ENCODE assay signal across 9 mouse cellular contexts in genomic region chr12:80944963-80945333, GRCm38 (mm10). TPM values are rescaled to one million over a fixed set of nuclear protein-coding genes. Genes with fewer than 3 reads are reported as not detected.
DNase-seq lines count a peak whose midpoint lies in the region; ATAC-seq and TF ChIP-seq lines count a peak whose summit lies in the region.
"Not testable (repeated sequence)": the region's sequence is repeated elsewhere in the genome, so short reads cannot be mapped to it uniquely, and the experiment has no call there.
"Had no signal": no experiment of that assay in that cellular context is flagged by ENCODE, and none has a peak within 500 bp of the region (broad histone marks: within the 10 kb centered on the region; RNA-seq: fewer than 3 reads in every experiment).

No protein-coding gene starts in this region.

- peaks cover 29% of the 10 kb centered on the region for H3K36me3 ChIP-seq in heart, embryonic 12.5 days
- H3K36me3 ChIP-seq in limb, embryonic 13.5 days: peaks cover 29% of the 10 kb centered on the region
- H3K36me3 ChIP-seq in lung, postnatal 0 days (ENCODE audit: insufficient read depth, low read length): peaks cover 21% of the 10 kb centered on the region
- H3K36me3 ChIP-seq in neural tube, embryonic 11.5 days (ENCODE audit: control insufficient read depth, insufficient read depth, low read length): not testable (repeated sequence)

- peak; percentile 2; the same call in 1 of the 2 replicates for ATAC-seq in erythroid progenitor cell, adult 5-6 weeks (replicated peaks; ENCODE audit: low FRiP score, poor library complexity, severe bottlenecking)
- 0 out of 2 replicates have a peak, but pooled peaks have one; percentile 5 for ATAC-seq in heart, embryonic 12.5 days (ENCODE audit: insufficient number of reproducible peaks, low FRiP score)
- peak; percentile 8 for ATAC-seq in inflammation-experienced regulatory T-cells, adult 6 months
- ATAC-seq in limb, embryonic 13.5 days (ENCODE audit: low FRiP score, low read depth): peak; percentile 42
- peak; percentile 30 for ATAC-seq in lung, postnatal 0 days
- peak; percentile 29; the same call in 1 of the 2 replicates for ATAC-seq in neural tube, embryonic 11.5 days (ENCODE audit: insufficient read depth, low FRiP score, low TSS enrichment)

- WGBS in heart, embryonic 12.5 days: 3% methylated on average over 9 of the region's 9 CpGs
- WGBS in limb, embryonic 13.5 days: 2% methylated on average over 9 of the region's 9 CpGs
- 3% methylated on average over 9 of the region's 9 CpGs for WGBS in lung, postnatal 0 days
- WGBS in neural tube, embryonic 11.5 days: 1% methylated on average over 9 of the region's 9 CpGs

- DNase-seq in lung, postnatal 0 days (ENCODE audit: low spot score); neural tube, embryonic 11.5 days (ENCODE audit: low spot score): not testable (repeated sequence)

- not testable (repeated sequence) for H3K27me3 ChIP-seq in heart, embryonic 12.5 days (replicated peaks); limb, embryonic 13.5 days; lung, postnatal 0 days (replicated peaks; ENCODE audit: insufficient read depth, low read length); neural tube, embryonic 11.5 days (ENCODE audit: control insufficient read depth, insufficient read depth, low read length)

- peak overlapping the region; percentile 69 for H3K4me3 ChIP-seq in bone marrow macrophage, adult 2 months (ENCODE audit: insufficient read depth, low read length)
- H3K4me3 ChIP-seq in heart, embryonic 12.5 days: peak overlapping the region; percentile 95
- peak overlapping the region; percentile 91 for H3K4me3 ChIP-seq in limb, embryonic 13.5 days
- peak overlapping the region; percentile 100 for H3K4me3 ChIP-seq in lung, postnatal 0 days (ENCODE audit: low read depth, low read length)
- H3K4me3 ChIP-seq in neural tube, embryonic 11.5 days (ENCODE audit: low read depth, low read length): peak overlapping the region; percentile 84

- H3K4me1 ChIP-seq in bone marrow macrophage, adult 2 months (ENCODE audit: control insufficient read depth, insufficient read depth, low read length): peaks cover 15% of the 10 kb centered on the region
- H3K4me1 ChIP-seq in heart, embryonic 12.5 days (replicated peaks): peaks cover 15% of the 10 kb centered on the region
- H3K4me1 ChIP-seq in limb, embryonic 13.5 days: peaks cover 17% of the 10 kb centered on the region
- not testable (repeated sequence) for H3K4me1 ChIP-seq in lung, postnatal 0 days (ENCODE audit: insufficient read depth, low read depth, low read length); neural tube, embryonic 11.5 days (ENCODE audit: control insufficient read depth, insufficient read depth, low read length)

- peak overlapping the region; percentile 29 for H3K9ac ChIP-seq in heart, embryonic 12.5 days
- H3K9ac ChIP-seq in limb, embryonic 13.5 days: peak overlapping the region; percentile 97
- peak overlapping the region; percentile 100 for H3K9ac ChIP-seq in lung, postnatal 0 days (replicated peaks; ENCODE audit: low read depth)
- H3K9ac ChIP-seq in neural tube, embryonic 11.5 days (ENCODE audit: low read length): not testable (repeated sequence)

- not testable (repeated sequence) for TF ChIP-seq CTCF in bone marrow macrophage, adult 2 months (IDR thresholded peaks at IDR 0.05; ENCODE audit: low read depth, low read length); lung, postnatal 0 days (IDR thresholded peaks at IDR 0.05)

- not testable (repeated sequence) for H3K9me3 ChIP-seq in heart, embryonic 12.5 days (replicated peaks); limb, embryonic 13.5 days; lung, postnatal 0 days (ENCODE audit: low read length); neural tube, embryonic 11.5 days (ENCODE audit: control insufficient read depth, low read length)

- not testable (repeated sequence) for TF ChIP-seq EP300 in lung, postnatal 0 days (IDR thresholded peaks at IDR 0.05)

- TF ChIP-seq POLR2A in bone marrow macrophage, adult 2 months (IDR thresholded peaks at IDR 0.05; ENCODE audit: borderline replicate concordance, low read depth, low read length): not testable (repeated sequence)

- peak overlapping the region; percentile 28; the same call in 1 of the 2 replicates for H3K27ac ChIP-seq in bone marrow macrophage, adult 2 months (ENCODE audit: insufficient read depth, low read depth, low read length)
- H3K27ac ChIP-seq in heart, embryonic 12.5 days (ENCODE audit: poor library complexity, severe bottlenecking): peak overlapping the region; percentile 98
- peak overlapping the region; percentile 97; the same call in 1 of the 2 replicates for H3K27ac ChIP-seq in limb, embryonic 13.5 days
- peak overlapping the region; percentile 100 for H3K27ac ChIP-seq in lung, postnatal 0 days (ENCODE audit: low read length)
- H3K27ac ChIP-seq in neural tube, embryonic 11.5 days (ENCODE audit: low read depth, low read length): not testable (repeated sequence)

- H3K4me2 ChIP-seq in heart, embryonic 12.5 days: peak overlapping the region; percentile 85
- peak overlapping the region; percentile 45 for H3K4me2 ChIP-seq in limb, embryonic 13.5 days (replicated peaks)
- H3K4me2 ChIP-seq in lung, postnatal 0 days (replicated peaks; ENCODE audit: low read depth, low read length): peak overlapping the region; percentile 46
- peak overlapping the region; percentile 35 for H3K4me2 ChIP-seq in neural tube, embryonic 11.5 days (ENCODE audit: low read depth)

RNA-seq across cellular contexts. Expression of gene Srsf5, which starts 0.4 kb away (rescaled TPM):
- 556 and 652 TPM in 2 replicates for polyA plus RNA-seq in bone marrow macrophage, adult 2 months (2012; ENCODE audit: insufficient read depth, insufficient read length, missing spikeins)
- total RNA-seq in erythroid progenitor cell, adult 5-6 weeks (2015; ENCODE audit: low replicate concordance): 223 and 278 TPM in 2 replicates
- 504 and 624 TPM in 2 replicates for total RNA-seq in erythroid progenitor cell, adult 5-6 weeks (2017; ENCODE audit: low replicate concordance)
- polyA plus RNA-seq in heart, embryonic 12.5 days (2016; fragmentation: Nextera tagmentation; extraction: Ambion mirVana): 439 and 445 TPM in 2 replicates
- polyA plus RNA-seq in inflammation-experienced regulatory T-cells, adult 6 months (2017; shearing (Covaris generic)): 100 to 1,000 TPM; 316 to 665 (median 602) TPM
- 605 and 669 TPM in 2 replicates for polyA plus RNA-seq in limb, embryonic 13.5 days (2015; fragmentation: Nextera tagmentation; extraction: Ambion mirVana)
- polyA plus RNA-seq in lung, postnatal 0 days (2015; fragmentation: Nextera tagmentation; extraction: Ambion mirVana): 442 and 529 TPM in 2 replicates
- polyA plus RNA-seq in neural tube, embryonic 11.5 days (2014; fragmentation: Nextera tagmentation; extraction: Ambion mirVana): 356 and 413 TPM in 2 replicates

RNA-seq across cellular contexts. Expression of gene Slc10a1, which starts 23.6 kb away (rescaled TPM):
- not detected in 2 replicates for polyA plus RNA-seq in bone marrow macrophage, adult 2 months (2012; ENCODE audit: insufficient read depth, insufficient read length, missing spikeins)
- not detected in 2 replicates for total RNA-seq in erythroid progenitor cell, adult 5-6 weeks (2015; ENCODE audit: low replicate concordance)
- 0.64 TPM in 1 of 2 replicates, not detected in the other for total RNA-seq in erythroid progenitor cell, adult 5-6 weeks (2017; ENCODE audit: low replicate concordance)
- 0.53 and 0.64 TPM in 2 replicates for polyA plus RNA-seq in heart, embryonic 12.5 days (2016; fragmentation: Nextera tagmentation; extraction: Ambion mirVana)
- polyA plus RNA-seq in inflammation-experienced regulatory T-cells, adult 6 months (2017; shearing (Covaris generic)): 1 to 10 TPM; 1.3 to 2.6 (median 1.9) TPM
- 0.91 and 1.1 TPM in 2 replicates for polyA plus RNA-seq in limb, embryonic 13.5 days (2015; fragmentation: Nextera tagmentation; extraction: Ambion mirVana)
- polyA plus RNA-seq in lung, postnatal 0 days (2015; fragmentation: Nextera tagmentation; extraction: Ambion mirVana): 0.47 and 0.57 TPM in 2 replicates
- polyA plus RNA-seq in neural tube, embryonic 11.5 days (2014; fragmentation: Nextera tagmentation; extraction: Ambion mirVana): 0.43 and 0.44 TPM in 2 replicates
- total RNA-seq: layer of hippocampus, postnatal 36 days had no signal
- polyA plus RNA-seq: gonadal fat pad, adult 2 months had no signal

Comparison
In these comparisons a context has a peak if more than half of its experiments do, and no peak if none do; other contexts are left out.
1. H3K4me2 ChIP-seq: peak in every context shown above with its lines; median percentile 85 in heart, embryonic 12.5 days; 46 in lung, postnatal 0 days; 45 in limb, embryonic 13.5 days; 35 in neural tube, embryonic 11.5 days.